Mouse (Mus musculus) lung, embryonic 14.5 days (tissue): ENCODE data around the gene Tmem221. TPM values are rescaled to one million over a fixed set of nuclear protein-coding genes. Genes with fewer than 3 reads are reported as not detected.
A peak's percentile ranks its signal among the peaks of the same experiment; 100 is the strongest.
"Not testable (repeated sequence)": the region's sequence is repeated elsewhere in the genome, so short reads cannot be mapped to it uniquely, and the experiment has no call there.

Experiments
- ATAC-seq: fragments of 200-750 bp; cut with Nextera tagmentation; 2 replicates; pipeline ENCODE4 v1.8.0; 2017; ENCODE audit warnings: mild to moderate bottlenecking, moderate TSS enrichment, moderate library complexity; ENCODE audit not compliant: insufficient read depth
- DNase-seq: peaks from one replicate; pipeline ENCODE4 v3.0.0-alpha.2; 2015
- H3K27ac ChIP-seq: fragments of 300-500 bp; sonication (generic); 2 replicates; pipeline ENCODE4 v1.5.1; 2014; ENCODE audit warnings: low read depth, mild to moderate bottlenecking, moderate library complexity
- H3K27me3 ChIP-seq: fragments of 300-500 bp; sonication (generic); 2 replicates; pipeline ENCODE4 v1.6.1; 2014; ENCODE audit warnings: low read length, control low read depth; ENCODE audit not compliant: insufficient read depth
- H3K36me3 ChIP-seq: fragments of 300-500 bp; sonication (generic); 2 replicates; pipeline ENCODE4 v1.6.1; 2014; ENCODE audit warnings: control low read depth; ENCODE audit not compliant: insufficient read depth
- H3K4me1 ChIP-seq: fragments of 300-500 bp; sonication (generic); 2 replicates; pipeline ENCODE4 v1.6.1; 2014; ENCODE audit warnings: antibody characterized with exemption, control low read depth; ENCODE audit not compliant: insufficient read depth
- H3K4me2 ChIP-seq: fragments of 300-500 bp; sonication (generic); 2 replicates; pipeline ENCODE4 v1.6.1; 2014; ENCODE audit warnings: mild to moderate bottlenecking
- H3K4me3 ChIP-seq: fragments of 300-500 bp; sonication (generic); 2 replicates; pipeline ENCODE4 v1.5.1; 2014; ENCODE audit warnings: low read depth, low read length
- H3K9ac ChIP-seq: fragments of 300-500 bp; sonication (generic); 2 replicates; pipeline ENCODE4 v1.6.1; 2014
- H3K9me3 ChIP-seq: fragments of 300-500 bp; sonication (generic); 2 replicates; pipeline ENCODE4 v1.6.1; 2016; ENCODE audit warnings: low read depth, low read length, control low read depth
- CTCF ChIP-seq: IDR thresholded peaks from 2 replicates; pipeline ENCODE4 v1.5.1; 2016; ENCODE audit warnings: antibody characterized with exemption, low read depth
- WGBS: fragments of 180-500 bp; shearing (Covaris S2); extraction: QIAGEN DNeasy Blood & Tissue Kit; methylation state at CpG from one replicate; pipeline ENCODE4 v1.1.7; 2014; 5-methylcytosine and 5-hydroxymethylcytosine counted together
- polyA plus RNA-seq: library from polyadenylated mRNA; unstranded; fragments of >200 nt; fragmentation: Nextera tagmentation; extraction: Ambion mirVana; gene quantifications from 2 replicates; pipeline ENCODE4 v1.2.1, GENCODE M21; 2014

Tmem221 gene
- polyA plus RNA-seq, 1 experiment from 2014 or later = 3.2 TPM

DNA sequence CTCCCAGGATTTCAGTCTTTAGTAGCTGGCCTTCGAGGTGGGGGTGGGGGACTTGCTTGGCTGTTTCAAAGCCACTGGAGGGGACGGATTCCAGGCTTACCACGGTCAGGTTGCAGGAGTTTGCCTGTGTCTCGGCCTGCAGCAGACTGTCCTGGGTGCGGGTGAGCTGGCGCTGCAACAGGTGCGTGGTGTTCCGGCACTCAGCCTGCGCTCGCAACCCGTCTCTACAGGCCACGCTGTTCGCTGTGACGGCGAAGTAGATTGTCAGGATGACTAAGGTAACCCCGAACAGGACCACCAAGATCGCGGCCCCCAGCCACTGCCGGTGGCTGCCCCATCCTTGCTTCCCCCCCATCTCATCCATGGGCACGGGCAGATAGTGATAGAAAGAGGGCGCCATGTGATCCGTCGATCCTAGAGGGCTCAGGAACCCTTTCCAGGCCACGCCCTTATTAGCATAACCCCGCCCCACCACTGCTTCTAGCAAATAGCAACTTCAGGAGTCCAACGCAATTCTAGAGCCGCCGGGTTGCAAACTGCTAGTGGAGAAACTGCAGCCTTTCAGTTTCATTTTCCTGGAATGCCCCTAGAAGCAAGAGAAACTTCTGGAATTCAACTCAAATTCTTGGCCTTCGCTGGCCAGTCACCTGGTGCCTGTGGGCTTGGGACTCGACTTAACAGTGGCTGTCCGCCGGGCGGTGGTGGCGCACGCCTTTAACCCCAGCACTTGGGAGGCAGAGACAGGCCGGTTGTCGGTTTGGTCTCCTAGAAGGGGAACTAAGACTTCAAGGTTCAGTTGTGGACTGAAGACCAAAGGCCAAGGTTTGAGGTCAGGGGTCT is 21.4 kb downstream of the Tmem221 start, which contains the start of gene Bst2:
TSS of gene Bst2 (minus strand) at position 429 of the 840 bp plus-strand sequence.
- Histone ChIP-seq H3K36me3 (no peaks in the 10 kb centered on the region), H3K9ac (peak within 1 kb of the TSS; percentile 53), H3K4me2 (peak within 1 kb of the TSS; percentile 70), H3K9me3 (no peaks in the 10 kb centered on the region), H3K27me3 (no peaks in the 10 kb centered on the region), H3K4me3 (peak within 1 kb of the TSS; percentile 45), H3K4me1 (0 out of 2 replicates have a peak, but pooled peaks cover 4% of the 10 kb centered on the region), H3K27ac (peak within 1 kb of the TSS; percentile 73)
- DNase-seq (peak; percentile 96), ATAC-seq (peak; percentile 89)
- 2% methylated on average over 37 of the region's 37 CpGs for WGBS
- TF ChIP-seq CTCF = no peak

DNA sequence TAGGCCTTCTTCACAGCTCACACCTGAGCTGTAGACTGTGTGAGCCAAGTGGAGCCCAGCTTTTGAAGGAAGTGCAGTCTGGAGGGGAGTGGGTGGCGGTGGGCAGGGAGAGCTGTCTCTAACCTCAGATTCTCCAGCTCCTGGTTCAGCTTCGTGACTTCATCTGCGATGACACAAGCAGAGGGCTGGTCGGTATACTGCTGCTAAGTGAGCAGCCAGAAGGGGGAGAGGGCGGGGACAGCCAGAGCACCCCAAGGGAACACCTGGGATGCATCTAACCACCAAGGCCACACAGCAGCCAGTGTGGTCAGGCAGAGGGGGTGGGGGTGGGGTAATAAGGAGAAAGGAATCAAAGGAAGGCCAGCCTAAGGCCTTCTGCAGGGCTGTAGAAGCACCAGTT is 23.0 kb downstream of the Tmem221 start:
- Histone ChIP-seq H3K9me3 (no peaks in the 10 kb centered on the region), H3K4me3 (no peak overlapping the region), H3K9ac (no peak overlapping the region), H3K4me2 (peak overlapping the region; percentile 70; the same call in 1 of the 2 replicates), H3K27ac (no peak overlapping the region), H3K4me1 (0 out of 2 replicates have a peak, but pooled peaks cover 4% of the 10 kb centered on the region), H3K36me3 (no peaks in the 10 kb centered on the region), H3K27me3 (no peaks in the 10 kb centered on the region)
- no peak for TF ChIP-seq CTCF
- ATAC-seq (no peak), DNase-seq (no peak)
- 56% methylated on average over 5 of the region's 5 CpGs for WGBS

DNA sequence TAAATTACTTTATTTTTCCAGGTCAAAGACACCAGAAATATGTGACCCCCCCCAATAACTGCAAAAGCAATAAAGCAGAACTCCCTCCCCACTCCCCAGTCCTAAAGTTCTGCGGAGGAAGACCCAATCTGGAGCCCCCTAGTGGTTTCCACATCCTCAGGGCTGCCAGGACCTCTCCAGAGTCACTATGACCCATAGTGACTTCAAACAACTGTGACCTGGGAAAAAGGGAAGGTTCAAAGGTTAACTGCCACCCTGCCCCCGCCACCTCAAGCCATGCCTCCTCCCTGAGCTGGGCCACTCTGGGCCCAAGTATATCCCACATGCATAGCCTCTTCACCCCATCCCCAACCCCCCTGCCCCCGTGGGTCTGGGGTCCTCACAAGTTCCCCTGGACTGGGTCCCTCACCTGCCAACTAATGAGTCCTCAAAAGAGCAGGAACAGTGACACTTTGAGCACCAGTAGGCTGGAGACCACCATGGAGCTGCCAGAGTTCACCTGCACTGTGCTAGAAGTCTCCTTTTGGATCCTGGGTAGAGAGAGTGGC is 24.3 kb downstream of the Tmem221 start:
- Histone ChIP-seq H3K36me3 (no peaks in the 10 kb centered on the region), H3K4me3 (no peak overlapping the region), H3K9me3 (no peaks in the 10 kb centered on the region), H3K9ac (no peak overlapping the region), H3K27ac (no peak overlapping the region), H3K4me2 (no peak overlapping the region), H3K27me3 (no peaks in the 10 kb centered on the region), H3K4me1 (0 out of 2 replicates have a peak, but pooled peaks cover 4% of the 10 kb centered on the region)
- 33% methylated on average over 3 of the region's 3 CpGs for WGBS
- ATAC-seq = no peak
- TF ChIP-seq CTCF = no peak; the same call in 1 of the 2 replicates
- no peak for DNase-seq

DNA sequence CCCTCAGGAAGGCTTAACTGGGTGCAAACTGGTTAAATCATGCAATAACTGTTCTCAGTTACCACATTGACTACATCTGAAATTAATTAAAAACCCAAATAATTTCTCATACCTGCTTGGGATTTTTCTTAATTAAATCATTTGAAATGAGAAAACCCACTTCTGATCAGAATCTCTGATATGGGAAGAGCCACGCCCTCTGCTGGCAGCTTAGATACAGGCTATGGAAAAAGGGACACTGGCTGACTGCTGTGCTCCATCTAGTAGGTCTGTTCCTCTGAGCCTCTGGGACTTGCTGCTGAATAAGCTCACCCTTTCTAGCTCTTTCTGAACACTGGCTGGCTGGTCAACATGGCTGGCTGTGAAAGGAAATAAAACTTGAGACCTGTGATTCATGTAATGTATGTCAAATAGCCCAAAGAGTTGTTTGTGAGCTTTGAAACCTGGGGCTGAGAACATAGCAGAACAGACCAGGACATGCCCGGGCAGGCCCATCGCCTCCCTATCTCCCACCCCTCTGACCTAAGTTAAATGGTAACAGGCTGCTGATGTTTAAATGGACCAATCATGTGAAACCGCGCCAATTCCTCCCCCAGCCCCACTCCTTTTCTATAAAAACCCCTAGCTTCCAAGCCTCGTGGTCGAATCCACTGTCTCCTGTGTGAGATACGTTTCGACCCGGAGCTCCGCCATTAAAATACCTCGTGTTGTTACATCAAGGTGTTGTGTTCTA is 27.8 kb downstream of the Tmem221 start:
- not testable (repeated sequence) for ATAC-seq, H3K4me3 ChIP-seq, H3K4me2 ChIP-seq, H3K4me1 ChIP-seq, H3K9me3 ChIP-seq, H3K27ac ChIP-seq, H3K27me3 ChIP-seq, H3K9ac ChIP-seq, H3K36me3 ChIP-seq
- peak; percentile 69 for DNase-seq
- peak; percentile 59 for TF ChIP-seq CTCF
- 70% methylated on average over 5 of the region's 12 CpGs for WGBS

DNA sequence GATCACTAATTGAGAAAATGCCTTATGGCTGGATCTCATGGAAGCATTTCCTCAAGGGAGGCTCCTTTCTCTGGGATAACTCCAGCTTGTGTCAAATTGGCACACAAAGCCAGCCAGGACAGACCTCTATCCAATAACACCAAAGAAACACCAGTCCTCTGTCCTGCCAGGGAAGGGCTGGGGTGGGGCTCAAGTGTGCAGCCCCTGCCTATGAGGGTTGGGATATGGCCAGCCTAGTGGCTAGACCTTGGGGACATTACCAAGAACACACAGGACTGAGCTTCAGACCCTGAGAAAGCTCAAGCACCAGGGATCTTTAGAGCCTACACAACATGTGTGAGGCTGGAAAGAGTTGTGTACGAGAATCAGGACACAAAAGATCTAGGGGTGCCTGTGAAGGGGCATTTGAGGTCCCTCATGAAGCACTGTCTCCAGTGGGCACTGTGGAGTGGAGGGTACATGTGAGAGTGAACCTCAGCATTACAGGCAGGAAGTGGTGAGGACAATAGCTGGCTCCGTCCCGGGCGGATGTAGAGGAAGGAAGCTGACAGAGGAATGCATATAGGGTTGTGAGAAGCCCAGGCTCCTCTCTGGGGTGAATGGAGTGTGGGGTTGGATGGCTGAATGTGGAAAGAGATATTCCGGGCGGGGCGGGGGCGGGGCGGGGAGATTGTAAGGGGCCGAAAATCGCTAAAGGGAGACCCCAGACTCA is 30.2 kb downstream of the Tmem221 start:
- 0 out of 2 replicates have a peak, but pooled peaks have one; percentile 47 for ATAC-seq
- H3K4me2 ChIP-seq = no peak overlapping the region

DNA sequence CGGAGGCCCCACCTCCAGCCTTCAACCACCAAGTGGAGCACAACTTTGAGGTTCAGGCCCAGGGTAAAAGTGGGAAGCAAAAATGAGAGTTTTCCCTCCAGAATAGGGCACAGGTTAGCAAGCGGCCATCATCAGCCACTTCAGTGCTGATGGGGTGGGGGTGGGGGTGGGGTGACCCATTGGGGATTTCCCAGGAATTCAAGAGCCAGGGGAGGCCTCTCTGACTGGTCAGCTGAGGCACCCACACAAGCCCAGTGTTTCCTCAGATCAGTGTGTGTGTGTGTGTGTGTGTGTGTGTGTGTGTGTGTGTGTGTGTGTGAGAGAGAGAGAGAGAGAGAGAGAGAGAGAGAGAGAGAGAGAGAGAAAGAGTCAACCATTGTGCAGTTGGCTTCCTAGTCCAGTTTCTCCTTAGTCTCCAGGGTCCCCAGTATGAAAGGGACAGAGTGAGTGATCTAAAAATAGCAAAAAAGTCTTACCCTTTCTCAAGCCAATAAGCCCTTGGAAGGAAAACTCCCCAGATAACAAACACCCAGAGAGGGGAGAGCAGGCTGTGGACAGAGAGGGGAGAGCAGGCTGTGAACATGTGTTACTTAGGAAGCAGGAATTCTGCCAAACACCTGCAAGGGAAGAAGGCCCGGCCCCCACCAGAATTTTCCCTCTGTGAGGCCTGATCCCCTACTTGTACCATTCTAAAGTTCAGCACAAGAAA is 31.4 kb downstream of the Tmem221 start:
- Histone ChIP-seq H3K36me3 (no peaks in the 10 kb centered on the region), H3K4me2 (no peak overlapping the region), H3K9me3 (no peaks in the 10 kb centered on the region), H3K4me1 (peaks cover 5% of the 10 kb centered on the region; the same call in 1 of the 2 replicates), H3K27me3 (peaks cover 15% of the 10 kb centered on the region), H3K9ac (no peak overlapping the region), H3K27ac (peak overlapping the region; percentile 25), H3K4me3 (no peak overlapping the region)
- WGBS = 50% methylated on average over 3 of the region's 3 CpGs
- no peak for TF ChIP-seq CTCF
- ATAC-seq (no peak), DNase-seq (no peak)

More for the DNA sequence above, 30.2 kb downstream of the Tmem221 start:
- Histone ChIP-seq H3K27me3 (peaks cover 15% of the 10 kb centered on the region), H3K27ac (peak overlapping the region; percentile 64), H3K4me1 (peaks cover 5% of the 10 kb centered on the region; the same call in 1 of the 2 replicates), H3K9me3 (no peaks in the 10 kb centered on the region), H3K4me3 (no peak overlapping the region), H3K9ac (no peak overlapping the region), H3K36me3 (no peaks in the 10 kb centered on the region)
- WGBS = 77% methylated on average over 11 of the region's 11 CpGs
- peak; percentile 66 for DNase-seq
- no peak for TF ChIP-seq CTCF
